Mouse (Mus musculus) ovary, adult 18-20 months (tissue): ENCODE data around the gene Gm14406.
"Not testable (repeated sequence)": the region's sequence is repeated elsewhere in the genome, so short reads cannot be mapped to it uniquely, and the experiment has no call there.

ENCODE experiments used
- DNase-seq: peaks from one replicate; pipeline ENCODE4 v3.0.0; 2022; ENCODE audit warnings: low spot score, mixed read lengths

Gm14406 gene

DNA sequence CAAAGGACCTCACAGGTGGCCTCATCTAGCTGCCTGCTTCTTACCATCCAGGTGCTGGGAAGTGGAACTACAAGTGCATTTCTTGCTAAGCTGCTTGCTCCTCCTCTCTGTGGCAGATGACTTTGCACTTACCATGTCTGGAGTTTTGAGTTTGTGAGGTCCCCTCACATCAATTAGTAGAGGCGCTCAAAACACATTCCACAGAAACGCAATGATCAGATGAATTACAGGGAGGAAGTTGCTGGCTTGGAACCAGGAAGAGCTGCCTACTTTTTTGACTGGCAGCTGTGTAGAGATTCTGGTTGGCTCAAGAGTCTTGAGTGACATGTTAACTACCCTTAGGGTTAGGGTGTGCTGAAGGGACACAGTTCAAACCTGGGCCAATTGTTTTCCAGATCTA, at the start of gene Gm14406:
Gene Gm14406, minus strand, starts transcription at position 213 of the 400 bp plus-strand sequence.
- DNase-seq, result not testable (repeated sequence)

DNA sequence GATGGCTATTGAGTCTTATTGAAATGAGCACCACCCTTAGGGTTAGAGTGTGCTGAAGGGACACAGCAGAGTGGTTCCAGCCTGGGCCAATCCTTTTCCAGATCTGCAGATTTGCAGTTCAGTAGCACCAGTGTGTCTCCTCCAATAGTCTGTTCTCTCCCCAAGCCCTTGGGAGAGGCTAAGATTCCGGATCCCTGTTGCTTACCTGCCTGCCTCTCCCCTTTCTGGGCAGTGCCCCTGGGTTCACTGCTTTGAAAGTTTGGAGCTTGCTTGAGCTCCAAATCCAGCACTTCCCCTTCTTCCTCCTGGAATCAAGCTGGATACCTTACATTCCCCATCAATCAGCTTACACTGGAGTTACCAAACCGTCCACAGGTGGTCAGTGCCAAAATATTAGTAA, 2.9 kb downstream of the Gm14406 start:
- DNase-seq, result not testable (repeated sequence)

DNA sequence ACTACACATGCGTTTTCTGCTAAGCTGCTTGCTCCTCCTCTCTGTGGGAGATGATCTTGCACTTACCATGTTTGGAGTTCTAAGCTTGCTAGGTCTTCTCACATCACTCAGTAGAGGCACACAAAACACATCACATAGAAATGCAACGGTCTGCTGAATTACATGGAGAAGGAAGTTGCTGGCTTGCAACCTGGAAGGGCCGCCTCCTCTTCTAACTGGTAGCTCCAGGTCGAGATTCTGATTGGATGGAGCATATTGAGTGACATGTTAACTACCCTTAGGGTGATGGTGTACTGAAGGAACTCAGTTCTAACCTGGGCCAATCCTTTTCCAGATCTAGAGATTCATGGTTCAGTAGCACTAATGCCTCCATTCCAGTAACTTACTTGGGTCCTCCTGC, 18.6 kb downstream of the Gm14406 start:
- DNase-seq, result not testable (repeated sequence)

GRCm38 (mm10) chr2:177555261-177555660, 22.7 kb downstream of the Gm14406 start:
- DNase-seq, result not testable (repeated sequence)

GRCm38 (mm10) chr2:177537717-177538116, 40.3 kb downstream of the Gm14406 start:
- DNase-seq, result not testable (repeated sequence)

DNA sequence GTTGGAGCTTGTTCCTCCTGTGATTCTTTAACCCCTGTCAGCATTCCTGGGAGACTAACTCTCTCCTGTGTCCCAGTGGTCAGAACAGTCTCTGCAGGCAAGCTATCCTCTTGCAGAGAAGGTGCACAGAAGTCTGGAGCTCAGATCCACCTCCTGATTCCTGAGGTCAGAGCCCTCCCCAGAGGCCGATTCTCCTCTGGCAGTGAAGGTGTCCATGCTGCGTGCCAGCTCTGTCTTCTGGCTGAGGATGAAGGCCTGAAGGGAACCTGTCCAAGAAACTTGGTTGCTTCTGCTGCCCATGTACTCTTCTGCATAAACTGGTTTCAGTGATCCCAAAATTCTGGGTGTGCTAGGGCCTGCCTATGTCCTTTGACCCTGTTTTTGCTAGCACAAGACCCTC, 40.9 kb downstream of the Gm14406 start:
- DNase-seq, result not testable (repeated sequence)

DNA sequence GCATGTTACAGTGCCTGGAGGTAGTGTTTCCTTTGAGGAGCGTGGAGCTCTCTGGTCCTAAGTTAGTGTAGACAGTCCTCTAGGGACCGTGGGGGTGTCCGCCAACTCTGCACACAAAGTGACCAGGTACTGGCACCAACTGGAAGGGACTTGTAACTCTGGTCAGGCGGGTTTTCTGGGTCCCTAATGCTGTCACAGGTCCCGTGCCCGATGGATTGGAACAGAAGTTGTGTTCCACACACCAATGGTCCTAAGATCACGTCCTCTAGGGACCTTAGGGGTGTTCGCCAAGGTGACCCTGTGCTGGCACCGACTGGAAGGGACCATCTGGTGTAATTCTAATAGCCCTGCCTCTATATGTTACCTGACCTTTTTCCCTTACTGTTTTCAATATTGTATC, 42.1 kb downstream of the Gm14406 start:
- no peak for DNase-seq

- DNase-seq, result not testable (repeated sequence)
Measured at GRCm38 (mm10) chr2:177524171-177524570, 53.8 kb downstream of the Gm14406 start.

- not testable (repeated sequence) for DNase-seq
Measured at GRCm38 (mm10) chr2:177523674-177524073, 54.3 kb downstream of the Gm14406 start.

DNA sequence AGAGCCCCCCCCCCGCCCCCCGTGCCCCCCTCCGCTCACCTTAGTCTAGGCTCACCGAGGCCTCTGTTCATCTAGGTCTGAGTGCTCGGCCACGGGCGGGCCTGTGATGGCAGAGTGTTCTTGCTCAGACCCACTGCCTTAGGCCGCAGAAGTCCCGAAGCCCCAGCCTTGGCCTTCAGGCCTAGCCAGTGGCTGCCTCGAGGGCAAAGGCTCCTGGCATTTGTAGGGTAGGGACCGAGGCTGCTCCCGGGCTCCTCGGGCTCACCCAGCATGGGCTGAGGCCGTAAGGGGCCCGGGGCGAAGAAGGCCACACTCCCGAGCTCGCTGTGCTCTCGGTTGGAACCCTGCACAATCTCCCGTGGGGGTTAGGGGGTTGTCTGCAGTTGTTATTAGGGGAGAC, 54.9 kb downstream of the Gm14406 start:
- no peak for DNase-seq

GRCm38 (mm10) chr2:177520035-177520434, 58.0 kb downstream of the Gm14406 start:
- no peak for DNase-seq
